Mouse (Mus musculus): ENCODE measurements at regions not wholly inside any gene's neighbourhood (a gene's known extent, or its start where the extent isn't known, plus 50 kb on each side); places are given as distances from the start of the nearest gene placed in this dataset.
A peak's percentile ranks its signal among the peaks of the same experiment; 100 is the strongest.

DNA sequence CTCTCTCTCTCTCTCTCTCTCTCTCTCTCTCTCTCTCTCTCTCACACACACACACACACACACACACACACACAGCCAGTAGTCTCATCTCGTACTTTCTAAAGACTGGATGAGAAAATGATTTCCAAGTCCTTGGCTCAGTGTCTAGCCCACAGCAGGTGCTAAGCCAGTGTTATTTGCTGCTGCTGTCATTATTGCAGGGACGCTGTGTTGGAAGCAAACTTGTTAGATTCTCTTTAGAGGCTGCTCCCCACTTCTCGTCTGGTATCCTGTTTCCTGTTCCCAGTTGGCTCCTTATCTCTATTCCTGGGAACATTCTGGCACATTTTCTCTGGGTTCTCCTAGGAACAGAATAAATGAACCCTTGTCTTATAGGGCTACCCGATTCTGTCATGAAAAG, 122.5 kb upstream of the Chd6 start:
- 23% methylated on average over 4 of the region's 4 CpGs for WGBS
- H3K27ac ChIP-seq (ENCODE audit: low read length) = no peak overlapping the region; the same call in 1 of the 2 replicates
- ATAC-seq = peak; percentile 66
- no peak overlapping the region for H3K4me3 ChIP-seq (replicated peaks; ENCODE audit: low read length)
- H3K9ac ChIP-seq (replicated peaks; ENCODE audit: low read depth, low read length) = no peak overlapping the region
- H3K4me1 ChIP-seq (replicated peaks; ENCODE audit: control insufficient read depth, insufficient read depth, low read length) = peaks cover 12% of the 10 kb centered on the region
- no peaks in the 10 kb centered on the region for H3K9me3 ChIP-seq (ENCODE audit: control insufficient read depth, low read length)
- H3K27me3 ChIP-seq (replicated peaks; ENCODE audit: control insufficient read depth, insufficient read depth, low read length) = no peaks in the 10 kb centered on the region
- no peaks in the 10 kb centered on the region for H3K36me3 ChIP-seq (ENCODE audit: control insufficient read depth, insufficient read depth)
- no peak overlapping the region for H3K4me2 ChIP-seq (ENCODE audit: low read length)

DNA sequence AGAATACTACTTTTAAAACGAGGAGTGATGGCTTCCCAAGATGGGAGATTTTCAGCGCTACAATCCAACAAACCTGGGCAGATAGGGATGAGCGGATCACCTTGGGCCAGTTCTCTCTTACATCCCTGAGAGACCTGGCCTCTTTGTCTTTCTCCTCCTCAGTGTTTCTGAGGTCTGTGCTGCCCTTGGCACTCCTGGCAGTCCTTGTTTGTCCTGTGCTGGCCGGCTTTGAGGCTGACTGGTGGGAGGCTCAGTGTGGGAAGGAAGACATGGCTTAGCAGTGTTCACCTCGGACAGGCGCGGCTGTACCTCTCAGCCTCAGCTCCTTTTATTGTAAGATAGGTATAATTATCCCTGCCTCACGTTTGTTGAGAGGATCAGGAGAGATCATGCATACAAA, 106.9 kb upstream of the Chd6 start:
- H3K9me3 ChIP-seq (ENCODE audit: control insufficient read depth, low read length) = no peaks in the 10 kb centered on the region
- H3K9ac ChIP-seq (replicated peaks; ENCODE audit: low read depth, low read length) = no peak overlapping the region
- H3K27me3 ChIP-seq (replicated peaks; ENCODE audit: control insufficient read depth, insufficient read depth, low read length) = no peaks in the 10 kb centered on the region
- H3K4me2 ChIP-seq (ENCODE audit: low read length) = no peak overlapping the region
- no peak overlapping the region for H3K4me3 ChIP-seq (replicated peaks; ENCODE audit: low read length)
- no peak for ATAC-seq
- peaks cover 2% of the 10 kb centered on the region; the same call in 1 of the 2 replicates for H3K4me1 ChIP-seq (replicated peaks; ENCODE audit: control insufficient read depth, insufficient read depth, low read length)
- H3K27ac ChIP-seq (ENCODE audit: low read length) = no peak overlapping the region
- no peaks in the 10 kb centered on the region for H3K36me3 ChIP-seq (ENCODE audit: control insufficient read depth, insufficient read depth)
- WGBS = 65% methylated on average over 8 of the region's 8 CpGs

DNA sequence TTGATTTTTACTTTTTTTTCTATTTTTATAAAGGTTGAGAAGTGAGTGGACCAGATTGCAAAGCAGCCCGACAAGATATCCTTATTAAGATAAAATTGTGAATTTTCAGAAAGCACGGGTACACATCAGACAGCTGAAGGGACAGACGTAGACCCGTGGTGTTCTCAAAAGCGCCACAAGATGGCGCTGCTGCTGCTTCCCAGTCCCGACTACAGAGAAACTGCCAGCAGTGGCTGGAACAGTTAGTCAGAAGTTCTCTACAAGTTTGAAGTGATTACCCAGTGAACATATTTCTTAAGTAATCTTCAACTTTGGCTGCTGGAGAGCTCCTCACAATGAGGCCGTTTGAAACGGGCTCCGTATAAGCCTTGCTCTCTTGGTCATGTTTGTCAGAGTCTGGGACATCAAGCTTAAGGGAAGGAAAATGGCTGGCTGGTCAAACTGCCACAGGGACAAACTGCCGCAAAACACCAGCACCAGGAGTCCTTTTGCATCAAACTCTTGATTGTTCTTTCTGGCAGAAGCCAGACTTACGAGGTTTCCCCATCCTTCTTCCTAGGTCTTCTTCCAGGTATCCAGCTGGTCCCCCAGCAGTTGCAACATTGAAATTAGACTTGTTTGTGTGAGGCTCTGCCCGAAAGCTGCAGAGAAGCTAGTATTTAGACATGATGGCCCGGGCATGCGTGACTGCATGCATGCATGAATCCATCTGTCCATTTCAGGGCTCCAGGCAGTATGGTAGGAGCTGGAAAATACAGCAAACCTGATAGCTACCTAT, 106.0 kb upstream of the Chd6 start:
- no peaks in the 10 kb centered on the region for H3K9me3 ChIP-seq (ENCODE audit: control insufficient read depth, low read length)
- WGBS = 16% methylated on average over 15 of the region's 15 CpGs
- H3K4me2 ChIP-seq (ENCODE audit: low read length) = no peak overlapping the region
- no peak overlapping the region for H3K27ac ChIP-seq (ENCODE audit: low read length)
- H3K36me3 ChIP-seq (ENCODE audit: control insufficient read depth, insufficient read depth) = no peaks in the 10 kb centered on the region
- no peak overlapping the region for H3K9ac ChIP-seq (replicated peaks; ENCODE audit: low read depth, low read length)
- ATAC-seq = peak; percentile 87
- H3K4me1 ChIP-seq (replicated peaks; ENCODE audit: control insufficient read depth, insufficient read depth, low read length) = peaks cover 2% of the 10 kb centered on the region; the same call in 1 of the 2 replicates
- no peak overlapping the region for H3K4me3 ChIP-seq (replicated peaks; ENCODE audit: low read length)
- H3K27me3 ChIP-seq (replicated peaks; ENCODE audit: control insufficient read depth, insufficient read depth, low read length) = no peaks in the 10 kb centered on the region

DNA sequence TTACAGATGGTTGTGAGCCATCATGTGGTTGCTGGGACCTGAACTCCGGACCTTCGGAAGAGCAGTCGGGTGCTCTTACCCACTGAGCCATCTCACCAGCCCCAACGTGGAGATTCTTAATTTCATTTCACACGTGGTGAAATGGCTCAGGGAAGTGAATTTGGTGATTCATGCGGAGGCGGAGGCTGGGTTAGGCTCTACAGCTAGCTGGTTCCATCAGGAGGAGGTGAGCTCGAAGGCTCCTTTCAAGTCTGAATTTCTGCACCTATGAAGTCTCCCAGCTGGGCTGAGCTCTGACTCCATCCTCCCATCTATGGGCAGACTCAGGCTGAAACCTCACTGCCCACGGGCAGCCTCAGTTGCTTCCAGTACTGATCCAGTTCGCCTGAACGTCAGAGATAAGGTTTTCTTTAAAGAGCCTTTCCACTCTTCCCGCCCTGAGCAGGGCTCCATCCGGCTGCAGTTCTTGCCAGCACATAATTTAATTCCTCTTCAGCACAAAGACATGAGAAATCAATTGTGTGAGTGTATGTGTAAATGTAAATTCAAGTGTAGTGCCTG, 103.5 kb upstream of the Chd6 start:
- Histone ChIP-seq H3K9me3 (ENCODE audit: control insufficient read depth, low read length) (no peaks in the 10 kb centered on the region), H3K36me3 (ENCODE audit: control insufficient read depth, insufficient read depth) (no peaks in the 10 kb centered on the region), H3K4me1 (replicated peaks; ENCODE audit: control insufficient read depth, insufficient read depth, low read length) (0 out of 2 replicates have a peak, but pooled peaks cover 2% of the 10 kb centered on the region), H3K27ac (ENCODE audit: low read length) (no peak overlapping the region), H3K27me3 (replicated peaks; ENCODE audit: control insufficient read depth, insufficient read depth, low read length) (no peaks in the 10 kb centered on the region), H3K4me3 (replicated peaks; ENCODE audit: low read length) (no peak overlapping the region), H3K4me2 (ENCODE audit: low read length) (no peak overlapping the region), H3K9ac (replicated peaks; ENCODE audit: low read depth, low read length) (no peak overlapping the region)
- no peak for ATAC-seq
- WGBS = 79% methylated on average over 13 of the region's 13 CpGs

DNA sequence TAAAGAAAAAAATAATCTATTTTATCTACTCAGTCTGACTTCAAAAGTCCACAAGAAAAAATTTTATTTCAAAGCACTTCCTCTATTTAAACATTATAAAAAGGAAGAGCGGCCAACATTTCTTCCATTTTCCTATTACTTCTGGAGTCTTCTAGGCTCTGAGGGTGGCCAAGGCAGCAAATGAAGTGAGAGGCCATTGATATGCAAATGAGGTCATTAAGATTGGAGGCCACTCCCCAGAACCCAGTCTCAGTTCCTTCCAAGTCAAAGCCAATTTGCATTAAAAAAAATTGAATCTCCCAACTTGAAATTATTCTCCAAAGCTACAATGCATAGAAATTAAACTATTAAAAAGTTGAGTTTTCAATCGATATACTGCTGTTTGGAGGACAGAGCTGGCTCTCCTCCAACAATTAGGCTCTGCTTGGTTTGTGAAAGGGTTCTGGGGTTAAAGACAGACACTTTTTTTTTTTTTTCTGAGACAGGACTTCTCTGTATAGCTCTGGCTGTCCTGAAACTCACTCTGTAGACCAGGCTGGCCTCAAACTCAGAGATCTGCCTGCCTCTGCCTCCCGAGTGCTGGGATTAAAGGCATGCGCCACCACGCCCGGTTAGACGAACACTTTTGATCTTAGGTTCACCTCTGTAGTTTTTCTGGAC, 88.0 kb upstream of the Chd6 start:
- Histone ChIP-seq H3K36me3 (ENCODE audit: control insufficient read depth, insufficient read depth) (no peaks in the 10 kb centered on the region), H3K27ac (ENCODE audit: low read length) (no peak overlapping the region), H3K9ac (replicated peaks; ENCODE audit: low read depth, low read length) (no peak overlapping the region), H3K4me3 (replicated peaks; ENCODE audit: low read length) (no peak overlapping the region), H3K9me3 (ENCODE audit: control insufficient read depth, low read length) (no peaks in the 10 kb centered on the region), H3K4me1 (replicated peaks; ENCODE audit: control insufficient read depth, insufficient read depth, low read length) (peaks cover 5% of the 10 kb centered on the region; the same call in 1 of the 2 replicates), H3K4me2 (ENCODE audit: low read length) (no peak overlapping the region), H3K27me3 (replicated peaks; ENCODE audit: control insufficient read depth, insufficient read depth, low read length) (no peaks in the 10 kb centered on the region)
- 63% methylated on average over 7 of the region's 7 CpGs for WGBS
- ATAC-seq = peak; percentile 82

DNA sequence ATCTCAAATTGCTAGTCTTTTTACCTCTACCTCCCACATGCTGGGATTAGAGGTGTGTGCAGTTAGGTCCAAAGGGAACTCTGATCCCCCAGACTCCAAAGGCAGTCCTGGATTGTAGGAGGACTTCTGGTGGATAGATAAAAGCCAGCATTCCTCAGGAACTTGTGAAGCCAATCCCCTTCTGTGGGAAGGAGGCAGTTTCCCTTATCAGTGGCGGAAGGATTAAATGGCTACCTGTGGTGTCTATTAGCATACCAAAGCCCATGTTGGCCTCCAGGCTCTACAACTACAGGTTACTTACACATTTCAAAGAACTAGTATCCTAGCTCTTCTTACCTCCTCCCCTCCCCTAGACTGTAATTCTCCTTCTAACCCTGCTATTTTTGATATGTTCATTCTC, 78.6 kb upstream of the Chd6 start:
- H3K27me3 ChIP-seq (replicated peaks; ENCODE audit: control insufficient read depth, insufficient read depth, low read length) = no peaks in the 10 kb centered on the region
- no peaks in the 10 kb centered on the region for H3K4me1 ChIP-seq (replicated peaks; ENCODE audit: control insufficient read depth, insufficient read depth, low read length)
- WGBS = 31% methylated on average over 1 of the region's 1 CpGs
- H3K4me3 ChIP-seq (replicated peaks; ENCODE audit: low read length) = no peak overlapping the region
- ATAC-seq = no peak
- H3K9ac ChIP-seq (replicated peaks; ENCODE audit: low read depth, low read length) = no peak overlapping the region
- no peaks in the 10 kb centered on the region for H3K9me3 ChIP-seq (ENCODE audit: control insufficient read depth, low read length)
- no peak overlapping the region for H3K4me2 ChIP-seq (ENCODE audit: low read length)
- H3K27ac ChIP-seq (ENCODE audit: low read length) = no peak overlapping the region
- H3K36me3 ChIP-seq (ENCODE audit: control insufficient read depth, insufficient read depth) = no peaks in the 10 kb centered on the region

DNA sequence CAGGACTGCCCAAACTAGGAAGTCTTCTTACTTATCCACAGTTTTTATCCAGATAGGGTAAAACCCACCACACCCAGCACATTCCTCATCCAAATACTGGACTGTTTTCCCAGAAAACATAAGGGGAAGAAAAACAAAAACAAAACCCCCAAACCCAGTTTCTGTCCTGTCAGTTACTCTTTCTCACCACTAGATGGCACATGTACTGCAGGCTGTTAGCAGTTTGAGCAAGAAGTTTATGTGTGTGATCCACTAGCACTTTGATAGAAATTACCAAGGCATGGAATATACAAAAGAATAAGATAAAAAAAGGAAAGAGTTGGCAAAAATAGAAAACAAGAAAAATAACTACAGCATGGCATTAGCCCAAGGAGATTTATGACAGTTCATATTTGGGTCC, 76.2 kb upstream of the Chd6 start:
- no peaks in the 10 kb centered on the region for H3K36me3 ChIP-seq (ENCODE audit: control insufficient read depth, insufficient read depth)
- H3K4me1 ChIP-seq (replicated peaks; ENCODE audit: control insufficient read depth, insufficient read depth, low read length) = no peaks in the 10 kb centered on the region
- H3K4me3 ChIP-seq (replicated peaks; ENCODE audit: low read length) = no peak overlapping the region
- no peak overlapping the region for H3K9ac ChIP-seq (replicated peaks; ENCODE audit: low read depth, low read length)
- no peaks in the 10 kb centered on the region for H3K27me3 ChIP-seq (replicated peaks; ENCODE audit: control insufficient read depth, insufficient read depth, low read length)
- H3K27ac ChIP-seq (ENCODE audit: low read length) = no peak overlapping the region
- ATAC-seq = no peak
- H3K9me3 ChIP-seq (ENCODE audit: control insufficient read depth, low read length) = no peaks in the 10 kb centered on the region
- no peak overlapping the region for H3K4me2 ChIP-seq (ENCODE audit: low read length)

DNA sequence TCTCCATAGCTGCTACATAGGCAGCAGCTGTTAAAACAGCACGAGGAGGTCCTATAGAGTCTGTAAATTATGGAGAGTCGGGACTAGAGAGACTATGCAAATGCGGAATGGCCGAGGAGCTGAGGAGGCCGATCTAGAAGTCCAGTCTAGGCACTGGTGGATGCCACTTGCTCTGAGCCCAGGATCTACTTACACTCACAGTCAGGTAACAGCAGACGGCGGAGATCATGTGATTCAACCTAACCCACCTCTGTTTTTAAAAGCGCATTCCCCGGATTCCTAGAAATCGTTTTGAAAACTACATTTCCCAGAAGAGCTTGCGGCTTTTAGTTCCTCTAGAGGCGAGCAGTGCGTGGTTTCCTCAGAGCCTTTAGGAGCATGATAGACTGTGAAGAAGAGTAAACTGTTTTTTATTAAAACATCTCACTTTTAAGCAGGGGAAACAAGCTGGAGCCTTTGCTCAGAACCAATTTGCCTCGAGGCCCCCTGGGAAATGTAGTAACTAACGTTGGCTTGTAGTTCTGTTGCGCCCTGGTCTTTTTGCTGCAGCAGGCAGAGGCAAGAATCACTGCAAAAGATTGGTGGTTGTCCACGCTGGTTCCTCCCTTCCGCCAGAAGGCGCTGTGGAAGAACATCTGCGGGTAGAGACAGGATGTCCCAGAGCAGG, 68.6 kb upstream of the Chd6 start:
- no peaks in the 10 kb centered on the region for H3K9me3 ChIP-seq (ENCODE audit: control insufficient read depth, low read length)
- H3K27ac ChIP-seq (ENCODE audit: low read length) = peak overlapping the region; percentile 77
- 2% methylated on average over 20 of the region's 20 CpGs for WGBS
- H3K9ac ChIP-seq (replicated peaks; ENCODE audit: low read depth, low read length) = peak overlapping the region; percentile 59
- H3K4me2 ChIP-seq (ENCODE audit: low read length) = peak overlapping the region; percentile 71
- peak; percentile 90 for ATAC-seq
- H3K36me3 ChIP-seq (ENCODE audit: control insufficient read depth, insufficient read depth) = no peaks in the 10 kb centered on the region
- no peaks in the 10 kb centered on the region for H3K27me3 ChIP-seq (replicated peaks; ENCODE audit: control insufficient read depth, insufficient read depth, low read length)
- H3K4me3 ChIP-seq (replicated peaks; ENCODE audit: low read length) = peak overlapping the region; percentile 56
- H3K4me1 ChIP-seq (replicated peaks; ENCODE audit: control insufficient read depth, insufficient read depth, low read length) = peaks cover 2% of the 10 kb centered on the region; the same call in 1 of the 2 replicates

DNA sequence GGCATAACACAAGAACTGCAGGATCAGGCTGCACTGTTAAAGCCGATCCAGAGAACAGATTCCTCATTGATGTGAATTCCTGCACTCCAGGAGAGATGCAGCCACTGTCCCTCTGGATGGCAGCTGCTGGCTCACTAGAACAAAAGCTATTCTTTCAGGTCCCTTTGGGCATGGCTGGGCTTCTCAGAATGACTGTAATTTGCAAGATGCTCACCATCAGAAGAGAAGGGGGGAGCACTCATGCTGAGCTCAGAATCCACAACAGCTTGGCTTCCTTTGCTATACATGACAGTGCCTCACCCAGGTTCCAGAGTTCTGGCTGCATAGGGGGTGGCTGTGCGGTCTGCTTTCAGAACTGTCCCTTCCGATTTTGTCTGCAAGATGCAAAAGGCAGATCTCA, 57.8 kb upstream of the Chd6 start:
- Histone ChIP-seq H3K4me3 (replicated peaks; ENCODE audit: low read length) (no peak overlapping the region), H3K4me2 (ENCODE audit: low read length) (no peak overlapping the region), H3K9ac (replicated peaks; ENCODE audit: low read depth, low read length) (no peak overlapping the region), H3K4me1 (replicated peaks; ENCODE audit: control insufficient read depth, insufficient read depth, low read length) (no peaks in the 10 kb centered on the region), H3K27ac (ENCODE audit: low read length) (no peak overlapping the region), H3K27me3 (replicated peaks; ENCODE audit: control insufficient read depth, insufficient read depth, low read length) (no peaks in the 10 kb centered on the region), H3K36me3 (ENCODE audit: control insufficient read depth, insufficient read depth) (no peaks in the 10 kb centered on the region), H3K9me3 (ENCODE audit: control insufficient read depth, low read length) (no peaks in the 10 kb centered on the region)
- no peak for ATAC-seq
- WGBS = 21% methylated on average over 3 of the region's 3 CpGs
